ENCODE assay signal across 8 mouse cellular contexts in genomic region chr19:56821040-56821797, GRCm38 (mm10). TPM values are rescaled to one million over a fixed set of nuclear protein-coding genes. Genes with fewer than 3 reads are reported as not detected.
DNase-seq lines count a peak whose midpoint lies in the region; ATAC-seq and TF ChIP-seq lines count a peak whose summit lies in the region.

No protein-coding gene starts in this region.

- H3K4me3 ChIP-seq in heart, embryonic 15.5 days = peak overlapping the region; percentile 92
- peak overlapping the region; percentile 70 for H3K4me3 ChIP-seq in ES-Bruce4 (ENCODE audit: low read depth, low read length)
- peak overlapping the region; percentile 98 for H3K4me3 ChIP-seq in forebrain, embryonic 12.5 days (replicated peaks)
- peak overlapping the region; percentile 71 to 88 for H3K4me3 ChIP-seq in liver, embryonic 14.5 days (ENCODE audit: insufficient read depth in 1 of 2, low read depth in 2 of 2, low read length in 2 of 2)
- peak overlapping the region; percentile 99 for H3K4me3 ChIP-seq in thymus, adult 2 months (ENCODE audit: control insufficient read depth, insufficient read depth, low read length)

- H3K9me3 ChIP-seq in heart, embryonic 15.5 days (replicated peaks) = no peaks in the 10 kb centered on the region
- H3K9me3 ChIP-seq in ES-Bruce4 (replicated peaks; ENCODE audit: control insufficient read depth, insufficient read depth, low read length, poor library complexity, severe bottlenecking) = no peaks in the 10 kb centered on the region
- no peaks in the 10 kb centered on the region for H3K9me3 ChIP-seq in forebrain, embryonic 12.5 days
- no peaks in the 10 kb centered on the region for H3K9me3 ChIP-seq in liver, embryonic 14.5 days (ENCODE audit: control insufficient read depth, low read length)

- H3K27ac ChIP-seq in heart, embryonic 15.5 days = peak overlapping the region; percentile 89
- H3K27ac ChIP-seq in ES-Bruce4 (ENCODE audit: insufficient read depth, low read length) = no peak overlapping the region
- H3K27ac ChIP-seq in forebrain, embryonic 12.5 days = peak overlapping the region; percentile 86; the same call in 1 of the 2 replicates
- peak overlapping the region; percentile 69; the same call in 1 of the 2 replicates for H3K27ac ChIP-seq in liver, embryonic 14.5 days
- peak overlapping the region; percentile 39 for H3K27ac ChIP-seq in thymus, adult 2 months (ENCODE audit: control insufficient read depth, insufficient read depth, low read length)

- 0 out of 2 replicates have a peak, but pooled peaks cover 4% of the 10 kb centered on the region for H3K27me3 ChIP-seq in heart, embryonic 15.5 days
- H3K27me3 ChIP-seq in ES-Bruce4 (ENCODE audit: control insufficient read depth, insufficient read depth, low read length, poor library complexity, severe bottlenecking) = 0 out of 2 replicates have a peak, but pooled peaks cover 2% of the 10 kb centered on the region
- H3K27me3 ChIP-seq in forebrain, embryonic 12.5 days = peaks cover 7% of the 10 kb centered on the region
- peaks cover 5% of the 10 kb centered on the region; the same call in 1 of the 2 replicates for H3K27me3 ChIP-seq in liver, embryonic 14.5 days (ENCODE audit: control insufficient read depth, insufficient read depth, low read length)
- H3K27me3 ChIP-seq in thymus, adult 2 months (ENCODE audit: control insufficient read depth, insufficient read depth, low read length) = no peaks in the 10 kb centered on the region; the same call in 1 of the 2 replicates

- peak overlapping the region; percentile 97 for H3K9ac ChIP-seq in heart, embryonic 15.5 days
- H3K9ac ChIP-seq in ES-Bruce4 (ENCODE audit: low read depth, poor library complexity, severe bottlenecking) = peak overlapping the region; percentile 65
- peak overlapping the region; percentile 89 for H3K9ac ChIP-seq in forebrain, embryonic 12.5 days
- peak overlapping the region; percentile 92 for H3K9ac ChIP-seq in liver, embryonic 14.5 days (replicated peaks)

- 6% methylated on average over 22 of the region's 22 CpGs for WGBS in heart, embryonic 15.5 days
- 5% methylated on average over 22 of the region's 22 CpGs for WGBS in forebrain, embryonic 12.5 days
- WGBS in liver, embryonic 14.5 days (ENCODE audit: insufficient replicate concordance) = 12% methylated on average over 22 of the region's 22 CpGs
- 11% methylated on average over 22 of the region's 22 CpGs for WGBS in thymus, adult 2 months

- no peaks in the 10 kb centered on the region for H3K36me3 ChIP-seq in heart, embryonic 15.5 days
- no peaks in the 10 kb centered on the region for H3K36me3 ChIP-seq in ES-Bruce4 (ENCODE audit: control insufficient read depth, insufficient read depth, low read length, poor library complexity, severe bottlenecking)
- no peaks in the 10 kb centered on the region for H3K36me3 ChIP-seq in forebrain, embryonic 12.5 days (replicated peaks)
- no peaks in the 10 kb centered on the region for H3K36me3 ChIP-seq in liver, embryonic 14.5 days (replicated peaks; ENCODE audit: control insufficient read depth, insufficient read depth, low read depth)
- H3K36me3 ChIP-seq in thymus, adult 2 months (ENCODE audit: control insufficient read depth, insufficient read depth, low read length) = no peaks in the 10 kb centered on the region

- no peak for ATAC-seq in heart, embryonic 15.5 days (replicated peaks; ENCODE audit: insufficient number of reproducible peaks, insufficient read depth, low FRiP score, low read depth)
- no peak for ATAC-seq in forebrain, embryonic 12.5 days (ENCODE audit: low FRiP score)
- no peak for ATAC-seq in liver, embryonic 14.5 days (ENCODE audit: insufficient read depth)

- peak overlapping the region; percentile 71 for H3K4me2 ChIP-seq in heart, embryonic 15.5 days
- peak overlapping the region; percentile 84 for H3K4me2 ChIP-seq in forebrain, embryonic 12.5 days
- H3K4me2 ChIP-seq in liver, embryonic 14.5 days (ENCODE audit: low read depth) = peak overlapping the region; percentile 93

- H3K4me1 ChIP-seq in heart, embryonic 15.5 days (replicated peaks) = peaks cover 49% of the 10 kb centered on the region
- no peaks in the 10 kb centered on the region for H3K4me1 ChIP-seq in ES-Bruce4 (ENCODE audit: control insufficient read depth, insufficient read depth, low read length)
- peaks cover 28% of the 10 kb centered on the region for H3K4me1 ChIP-seq in forebrain, embryonic 12.5 days
- H3K4me1 ChIP-seq in liver, embryonic 14.5 days (replicated peaks; ENCODE audit: control insufficient read depth in 2 of 2, insufficient read depth in 2 of 2, low read length in 1 of 2) = peaks cover 6 to 16% of the 10 kb centered on the region in 2 experiments; a peak in 3 of 4 replicates
- peaks cover 8% of the 10 kb centered on the region for H3K4me1 ChIP-seq in thymus, adult 2 months (replicated peaks; ENCODE audit: control insufficient read depth, insufficient read depth, low read length)

- no peak for TF ChIP-seq POLR2A in ES-Bruce4 (IDR thresholded peaks at IDR 0.05; ENCODE audit: insufficient read depth, low read length)
- no peak for TF ChIP-seq POLR2A in thymus, adult 2 months (IDR thresholded peaks at IDR 0.05; ENCODE audit: control insufficient read depth, extremely low read depth, insufficient read depth, low read length, poor library complexity)

- intact Hi-C loops in heart, postnatal 25 days (cut with DNase I) = no loop called here

- TF ChIP-seq EP300 in ES-Bruce4 (IDR thresholded peaks at IDR 0.05; ENCODE audit: insufficient read depth, low read depth, low read length) = no peak
- no peak for TF ChIP-seq EP300 in liver, embryonic 14.5 days (IDR thresholded peaks at IDR 0.05; ENCODE audit: low read depth)

- TF ChIP-seq CTCF in ES-Bruce4 (IDR thresholded peaks at IDR 0.05; ENCODE audit: low read depth, low read length) = no peak
- TF ChIP-seq CTCF in liver, embryonic 14.5 days (IDR thresholded peaks at IDR 0.05; ENCODE audit: low read depth) = no peak
- TF ChIP-seq CTCF in thymus, adult 2 months (IDR thresholded peaks at IDR 0.05; ENCODE audit: borderline replicate concordance, control insufficient read depth, extremely low read depth, insufficient read depth, low read length, poor library complexity) = no peak

- DNase-seq in heart, postnatal 25 days (ENCODE audit: low spot score) = no peak
- DNase-seq in liver, embryonic 14.5 days (ENCODE audit: low read depth in 3 of 3, low spot score in 3 of 3) = no peak
- DNase-seq in thymus, adult 2 months = peak; percentile 23
- no peak for DNase-seq in layer of hippocampus, postnatal 36 days
- DNase-seq in layer of hippocampus, postnatal 14 days (ENCODE audit: low spot score in 2 of 2) = no peak

RNA-seq across cellular contexts. Expression of gene Ccdc186, which starts 0.8 kb away (rescaled TPM):
- 17.8 and 19.0 TPM in 2 replicates for polyA plus RNA-seq in heart, embryonic 15.5 days (2015; fragmentation: Nextera tagmentation; extraction: Ambion mirVana)
- total RNA-seq in heart, postnatal 25 days (2021) = 10 to 100 TPM; 26.0 to 30.7 TPM
- 56.8 and 60.7 TPM in 2 replicates for polyA plus RNA-seq in ES-Bruce4 (2011; ENCODE audit: insufficient read depth, insufficient read length, low read depth, missing spikeins)
- polyA plus RNA-seq in forebrain, embryonic 12.5 days (2016; fragmentation: Nextera tagmentation; extraction: Ambion mirVana) = 25.8 and 25.9 TPM in 2 replicates
- polyA plus RNA-seq in liver, embryonic 14.5 days (2012; rRNA removed) = 1.5 and 2.3 TPM in 2 replicates
- 4.9 and 5.1 TPM in 2 replicates for polyA plus RNA-seq in liver, embryonic 14.5 days (2014; fragmentation: Nextera tagmentation; extraction: Ambion mirVana)
- polyA plus RNA-seq in thymus, adult 2 months (2012; rRNA removed) = 5.7 and 5.9 TPM in 2 replicates
- total RNA-seq in layer of hippocampus, postnatal 36 days (2021) = 10 to 100 TPM; 54.2 to 57.7 TPM
- 10 to 100 TPM; 37.8 to 44.7 TPM for total RNA-seq in layer of hippocampus, postnatal 14 days (2021)

RNA-seq across cellular contexts. Expression of gene Tdrd1, which starts 4.8 kb away (rescaled TPM):
- polyA plus RNA-seq in heart, embryonic 15.5 days (2015; fragmentation: Nextera tagmentation; extraction: Ambion mirVana) = 0.31 and 0.61 TPM in 2 replicates
- total RNA-seq in heart, postnatal 25 days (2021) = under 1 TPM in 1 of 2 experiments, not detected in 1; 0.06 TPM
- 1.7 and 2.0 TPM in 2 replicates for polyA plus RNA-seq in ES-Bruce4 (2011; ENCODE audit: insufficient read depth, insufficient read length, low read depth, missing spikeins)
- 0.27 and 0.32 TPM in 2 replicates for polyA plus RNA-seq in forebrain, embryonic 12.5 days (2016; fragmentation: Nextera tagmentation; extraction: Ambion mirVana)
- under 0.01 and 0.02 TPM in 2 replicates for polyA plus RNA-seq in liver, embryonic 14.5 days (2012; rRNA removed)
- 0.05 TPM in 1 of 2 replicates, not detected in the other for polyA plus RNA-seq in liver, embryonic 14.5 days (2014; fragmentation: Nextera tagmentation; extraction: Ambion mirVana)
- 0.09 and 0.10 TPM in 2 replicates for polyA plus RNA-seq in thymus, adult 2 months (2012; rRNA removed)
- total RNA-seq in layer of hippocampus, postnatal 36 days (2021) = under 1 TPM; 0.20 to 0.51 TPM
- under 1 TPM; 0.46 to 0.55 TPM for total RNA-seq in layer of hippocampus, postnatal 14 days (2021)

RNA-seq across cellular contexts. Expression of gene Vwa2, which starts 52.8 kb away (rescaled TPM):
- polyA plus RNA-seq in heart, embryonic 15.5 days (2015; fragmentation: Nextera tagmentation; extraction: Ambion mirVana) = 0.16 and 0.65 TPM in 2 replicates
- not detected for total RNA-seq in heart, postnatal 25 days (2021)
- polyA plus RNA-seq in ES-Bruce4 (2011; ENCODE audit: insufficient read depth, insufficient read length, low read depth, missing spikeins) = 1.6 and 2.8 TPM in 2 replicates
- polyA plus RNA-seq in forebrain, embryonic 12.5 days (2016; fragmentation: Nextera tagmentation; extraction: Ambion mirVana) = 1.5 and 1.6 TPM in 2 replicates
- polyA plus RNA-seq in liver, embryonic 14.5 days (2012; rRNA removed) = 0.01 and 0.02 TPM in 2 replicates
- polyA plus RNA-seq in liver, embryonic 14.5 days (2014; fragmentation: Nextera tagmentation; extraction: Ambion mirVana) = not detected in 2 replicates
- 0.40 and 0.54 TPM in 2 replicates for polyA plus RNA-seq in thymus, adult 2 months (2012; rRNA removed)
- total RNA-seq in layer of hippocampus, postnatal 36 days (2021) = not detected
- total RNA-seq in layer of hippocampus, postnatal 14 days (2021) = under 1 TPM; 0.19 to 0.28 TPM
